Mouse (Mus musculus): ENCODE data around the gene Mrto4. TPM values are rescaled to one million over a fixed set of nuclear protein-coding genes. Genes with fewer than 3 reads are reported as not detected.

Mrto4 gene
- polyA plus RNA-seq, 1 experiment, result 192 TPM

Small RNA genes lying within 50 kb of the gene (microRNA-seq; reads per million reads assigned to microRNA genes)
- gene Gm24245 (ENCODE audit: borderline microRNAs expressed) (not detected), gene Gm25732 (ENCODE audit: borderline microRNAs expressed) (not detected)

Other genes starting within 250 kb of the Mrto4 start
- gene Minos1, start 221.5 kb downstream of the Mrto4 start, polyA plus RNA-seq (2012; fragmentation: generic; extraction: Trizol), result 246 TPM
- 362 TPM for gene Capzb, start 159.7 kb downstream of the Mrto4 start, polyA plus RNA-seq (2012; fragmentation: generic; extraction: Trizol)
- gene Pqlc2, start 41.9 kb downstream of the Mrto4 start, polyA plus RNA-seq (2012; fragmentation: generic; extraction: Trizol), result 6.0 TPM
- gene Akr7a5, start 41.8 kb downstream of the Mrto4 start, polyA plus RNA-seq (2012; fragmentation: generic; extraction: Trizol), result 49.7 TPM
- 16.7 TPM for gene Emc1, start within 50 bp of the Mrto4 start, polyA plus RNA-seq (2012; fragmentation: generic; extraction: Trizol)
- 78.1 TPM for gene Ubr4, start within 50 bp of the Mrto4 start, polyA plus RNA-seq (2012; fragmentation: generic; extraction: Trizol)
- gene Iffo2, start 178.0 kb upstream of the Mrto4 start, polyA plus RNA-seq (2012; fragmentation: generic; extraction: Trizol), result 20.0 TPM